Mouse (Mus musculus) cerebellum, adult 8-10 months (tissue): ENCODE data around the gene Ncaph.
"Not testable (repeated sequence)": the region's sequence is repeated elsewhere in the genome, so short reads cannot be mapped to it uniquely, and the experiment has no call there.

Source experiments
- DNase-seq: peaks from one replicate; pipeline ENCODE4 v3.0.0; 2022

Ncaph gene

GRCm38 (mm10) chr2:127080591-127081218, 53.0 kb downstream of the Ncaph start:
- no peak for DNase-seq

GRCm38 (mm10) chr2:127079881-127080590, 53.7 kb downstream of the Ncaph start:
- DNase-seq: no peak

GRCm38 (mm10) chr2:127079066-127079465, 54.7 kb downstream of the Ncaph start:
- not testable (repeated sequence) for DNase-seq

- DNase-seq: no peak
Measured at GRCm38 (mm10) chr2:127077611-127078010, 56.1 kb downstream of the Ncaph start.

GRCm38 (mm10) chr2:127074116-127074515, 59.6 kb downstream of the Ncaph start:
- DNase-seq: no peak

GRCm38 (mm10) chr2:127070879-127071278, 62.9 kb downstream of the Ncaph start:
- DNase-seq: peak; percentile 5

- DNase-seq: peak; percentile 80
Measured at GRCm38 (mm10) chr2:127070435-127070841, 63.3 kb downstream of the Ncaph start, which contains the start of gene Blvra. Blvra (plus strand) TSS chr2:127070665.

- DNase-seq: no peak
Measured at GRCm38 (mm10) chr2:127069781-127070434, 63.8 kb downstream of the Ncaph start.

- no peak for DNase-seq
Measured at GRCm38 (mm10) chr2:127068806-127069205, 64.9 kb downstream of the Ncaph start.

GRCm38 (mm10) chr2:127061471-127061870, 72.3 kb downstream of the Ncaph start:
- DNase-seq: no peak
